Mouse (Mus musculus): ENCODE measurements around the gene Tubg1.

DNA sequence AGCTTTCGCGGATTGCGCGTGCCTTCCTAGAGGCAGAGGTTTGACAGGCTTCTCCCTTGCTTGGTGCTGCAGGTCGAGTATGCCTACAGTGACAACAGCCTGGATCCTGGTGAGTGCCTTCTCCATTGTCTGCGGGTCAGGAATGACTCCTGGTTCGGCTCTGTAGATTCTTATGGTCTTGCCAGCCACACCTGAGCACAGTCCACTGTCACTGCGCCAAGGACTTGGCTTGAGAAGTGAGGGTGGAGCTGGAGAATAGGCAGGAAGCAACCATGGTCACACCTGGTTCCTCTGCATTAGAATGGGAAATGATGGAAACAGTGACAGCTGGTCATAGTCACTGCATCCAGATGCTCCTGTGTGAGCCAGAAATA lies 32.1 kb upstream of the Tubg1 start:
- TF ChIP-seq CTCF (conservative IDR thresholded peaks at IDR 0.05; ENCODE audit: insufficient read depth, insufficient read length, low read depth, low read length), result no peak
- TF ChIP-seq POLR2A (IDR thresholded peaks at IDR 0.05; ENCODE audit: low read depth, low read length), result no peak
